Mouse (Mus musculus) activated CD4-positive, CD25-positive, alpha-beta regulatory T cell, adult 4 months (primary cell): ENCODE data around the gene Olfr284. TPM values are rescaled to one million over a fixed set of nuclear protein-coding genes. Genes with fewer than 3 reads are reported as not detected.

Experiments
- ATAC-seq: one replicate; pipeline ENCODE4 v1.8.0; 2017
- polyA plus RNA-seq, 2 experiments: library from polyadenylated mRNA; unstranded; fragments of 100-300 nt; shearing (Covaris generic); gene quantifications; one replicate each; pipeline ENCODE4 v1.2.1; 2017

The Olfr284 gene
- polyA plus RNA-seq: not detected

GRCm38 (mm10) chr15:98340887-98341286 is at the start of gene Olfr284:
Olfr284 (minus strand) TSS chr15:98340987.
- ATAC-seq: no peak

GRCm38 (mm10) chr15:98389796-98390195 is 49.0 kb upstream of the Olfr284 start:
- ATAC-seq: no peak

- no peak for ATAC-seq
These were observed 46.8 kb upstream of the Olfr284 start for GRCm38 (mm10) chr15:98387621-98388020.

- ATAC-seq: no peak
These were observed 40.1 kb upstream of the Olfr284 start, which contains the start of gene Olfr283 for GRCm38 (mm10) chr15:98380846-98381245. Olfr283 (minus strand) TSS chr15:98380946.

GRCm38 (mm10) chr15:98378209-98378608 is 37.4 kb upstream of the Olfr284 start:
- ATAC-seq: no peak

GRCm38 (mm10) chr15:98317177-98317724 is 23.5 kb downstream of the Olfr284 start, which contains the start of gene Olfr285:
Olfr285 (minus strand) TSS chr15:98317353.
- ATAC-seq: no peak

- ATAC-seq: no peak
These were observed 25.1 kb downstream of the Olfr284 start for GRCm38 (mm10) chr15:98315703-98316102.

GRCm38 (mm10) chr15:98295628-98296551 is 44.9 kb downstream of the Olfr284 start, which contains the start of gene Zfp641:
Zfp641 (minus strand) TSS chr15:98296161.
- ATAC-seq: no peak

GRCm38 (mm10) chr15:98293651-98294050 is 47.1 kb downstream of the Olfr284 start:
- ATAC-seq: no peak

Other genes with a start within 250 kb of the Olfr284 start
- 1 to 10 TPM; 5.0 to 6.8 TPM for gene Pfkm, start 248.4 kb downstream of the Olfr284 start, polyA plus RNA-seq
- gene Senp1, start 247.2 kb downstream of the Olfr284 start, polyA plus RNA-seq: 10 to 100 TPM; 27.5 to 31.6 TPM
- gene Asb8, start 175.4 kb downstream of the Olfr284 start, polyA plus RNA-seq: 10 to 100 TPM; 36.6 to 43.2 TPM
- under 1 TPM in 1 of 2 experiments, not detected in 1; 0.25 TPM for gene Ccdc184, start 173.8 kb downstream of the Olfr284 start, polyA plus RNA-seq
- gene Olfr288, start 145.4 kb downstream of the Olfr284 start, polyA plus RNA-seq: not detected
- gene Gm44579, start 120.0 kb downstream of the Olfr284 start, polyA plus RNA-seq: not detected
- gene Olfr287, start 119.9 kb downstream of the Olfr284 start, polyA plus RNA-seq: not detected
- gene Olfr286, start 106.5 kb downstream of the Olfr284 start, polyA plus RNA-seq: not detected
- not detected for gene H1fnt, start 83.7 kb downstream of the Olfr284 start, polyA plus RNA-seq
- not detected for gene Zfp641, start 44.8 kb downstream of the Olfr284 start, polyA plus RNA-seq
- not detected for gene Olfr285, start 23.6 kb downstream of the Olfr284 start, polyA plus RNA-seq
- gene Olfr283, start 40.0 kb upstream of the Olfr284 start, polyA plus RNA-seq: not detected
- gene Olfr282, start 90.2 kb upstream of the Olfr284 start, polyA plus RNA-seq: not detected
- gene Olfr281, start 111.6 kb upstream of the Olfr284 start, polyA plus RNA-seq: not detected
- under 1 TPM in 1 of 2 experiments, not detected in 1; 0.07 TPM for gene OR5BS1P, start 128.9 kb upstream of the Olfr284 start, polyA plus RNA-seq
- gene Lalba, start 141.7 kb upstream of the Olfr284 start, polyA plus RNA-seq: not detected
- not detected for gene Olfr279, start 151.4 kb upstream of the Olfr284 start, polyA plus RNA-seq
- gene Kansl2, start 193.3 kb upstream of the Olfr284 start, polyA plus RNA-seq: 10 to 100 TPM; 29.0 to 35.9 TPM
- gene Ccnt1, start 229.9 kb upstream of the Olfr284 start, polyA plus RNA-seq: 10 to 100 TPM; 71.1 to 73.1 TPM
- gene 4930415O20Rik, start 230.0 kb upstream of the Olfr284 start, polyA plus RNA-seq: not detected